Mouse (Mus musculus) liver, adult 2 months (tissue): Measurements from ENCODE around the gene Vwa5b2.

Experiments used
- CTCF ChIP-seq: fragments of 200-500 bp; IDR thresholded peaks from 2 replicates; pipeline ENCODE4 v1.5.1; 2011; ENCODE audit warnings: low read depth, low read length, control low read depth
- POLR2A ChIP-seq: fragments of 200-500 bp; IDR thresholded peaks from 2 replicates; pipeline ENCODE4 v1.6.1; 2011; ENCODE audit warnings: low read length, control low read depth; ENCODE audit not compliant: insufficient read depth; ENCODE audit errors: extremely low read depth

- TF ChIP-seq CTCF (no peak), POLR2A (no peak)
Measured at GRCm38 (mm10) chr16:20551691-20552090, 37.6 kb upstream of the Vwa5b2 start.
